Mouse (Mus musculus) forelimb bud, embryonic 11.5 days (tissue): ENCODE data around the gene Rnase13.
A peak's percentile ranks its signal among the peaks of the same experiment; 100 is the strongest.
"Not testable (repeated sequence)": the region's sequence is repeated elsewhere in the genome, so short reads cannot be mapped to it uniquely, and the experiment has no call there.

Experiments used
- DNase-seq: peaks from one replicate; pipeline ENCODE4 v3.0.0-alpha.2; 2012; ENCODE audit warnings: low read depth, low spot score

The Rnase13 gene

DNA sequence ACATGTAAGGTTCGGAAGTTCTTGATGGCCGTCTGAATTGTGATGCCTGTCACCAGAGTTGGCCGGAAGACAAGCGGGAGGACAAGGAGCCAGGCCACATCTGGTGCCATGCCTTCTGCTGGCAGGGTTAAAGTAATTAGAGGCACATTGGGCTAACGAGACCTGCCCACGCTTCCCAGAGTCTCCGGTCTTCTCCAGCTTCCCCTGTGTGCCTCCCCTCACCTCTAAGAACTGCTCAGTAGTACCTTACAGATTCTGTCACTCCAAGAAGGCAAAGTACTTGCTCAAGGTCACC lies at the start of gene Rnase13:
TSS of gene Rnase13 (minus strand) at position 203 of the 295 bp plus-strand sequence.
- DNase-seq, result no peak

DNA sequence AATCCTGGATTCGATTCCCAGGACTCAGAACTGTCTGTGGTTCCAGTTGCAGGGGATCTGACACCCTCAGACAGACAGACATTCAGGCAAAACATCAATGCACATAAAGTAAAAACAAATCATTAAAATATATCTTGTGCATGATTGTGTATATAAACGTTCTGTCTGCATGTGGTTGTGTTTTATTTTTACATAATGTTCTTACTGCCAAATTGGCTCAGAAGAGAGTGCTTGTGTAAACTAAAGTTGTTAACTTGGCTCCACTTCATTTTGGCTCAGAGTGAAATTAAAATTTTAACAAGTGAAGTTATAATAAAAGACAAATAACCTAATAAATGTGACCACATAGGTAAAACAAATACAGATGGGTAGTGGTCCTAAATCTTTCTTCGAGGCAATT lies 44.8 kb upstream of the Rnase13 start:
- no peak for DNase-seq

DNA sequence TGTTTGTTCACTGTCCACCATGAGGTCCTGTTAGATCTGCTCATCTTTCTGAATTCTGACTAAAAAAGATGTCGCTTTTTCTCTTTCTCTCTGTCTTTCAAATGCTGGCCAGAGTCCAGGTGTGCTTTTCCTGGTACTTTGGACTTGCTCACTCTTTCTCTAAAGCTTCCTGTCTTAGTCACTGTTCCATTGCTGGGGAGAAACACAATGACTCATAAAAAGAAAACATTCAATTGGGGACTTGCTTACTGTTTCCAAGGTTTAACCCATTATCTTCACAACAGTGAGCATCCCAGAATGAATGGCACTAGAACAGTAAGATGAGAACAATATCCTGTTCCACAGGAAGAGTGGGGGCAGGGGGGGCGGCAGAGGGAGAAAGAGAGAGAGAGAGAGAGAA lies 37.7 kb upstream of the Rnase13 start:
- DNase-seq, result no peak

DNA sequence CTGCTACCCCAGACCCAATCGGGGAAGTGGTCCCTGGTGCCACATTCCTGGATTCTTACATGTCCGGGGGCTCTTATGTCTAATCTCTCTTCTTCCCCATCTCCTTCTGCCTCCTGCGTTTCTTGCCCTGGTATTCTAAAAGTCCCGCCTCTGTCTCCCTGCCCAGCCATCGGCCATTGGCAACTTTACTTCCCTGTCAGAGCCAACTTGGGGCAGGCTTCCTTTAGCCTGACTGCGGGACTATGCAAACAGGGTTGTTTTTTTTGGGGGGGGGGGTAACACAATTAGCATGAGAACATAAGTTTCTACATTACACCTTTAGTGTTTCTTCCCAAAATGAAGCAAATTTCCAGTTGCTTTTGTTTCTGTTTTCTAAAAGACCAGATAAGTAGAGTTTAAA lies 20.8 kb upstream of the Rnase13 start:
- no peak for DNase-seq

DNA sequence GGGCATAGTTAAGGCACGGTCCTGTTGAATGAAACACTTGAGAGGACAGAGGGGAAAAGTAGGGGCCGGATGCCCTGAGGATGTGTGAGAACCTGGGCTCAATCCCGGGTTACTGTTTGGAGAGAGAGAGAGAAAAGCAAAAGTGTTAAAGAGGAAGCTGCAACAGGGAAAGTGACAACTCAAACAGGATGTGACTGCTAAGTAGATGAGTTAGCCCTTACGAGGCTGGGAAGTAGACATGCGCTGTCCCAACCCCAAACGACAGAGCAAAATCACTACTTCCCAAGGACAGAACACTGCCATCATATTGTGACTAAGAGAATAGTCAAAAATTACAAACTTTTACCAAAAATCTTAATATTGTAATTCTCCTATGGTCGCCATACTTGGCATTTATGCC lies 19.7 kb upstream of the Rnase13 start:
- no peak for DNase-seq

DNA sequence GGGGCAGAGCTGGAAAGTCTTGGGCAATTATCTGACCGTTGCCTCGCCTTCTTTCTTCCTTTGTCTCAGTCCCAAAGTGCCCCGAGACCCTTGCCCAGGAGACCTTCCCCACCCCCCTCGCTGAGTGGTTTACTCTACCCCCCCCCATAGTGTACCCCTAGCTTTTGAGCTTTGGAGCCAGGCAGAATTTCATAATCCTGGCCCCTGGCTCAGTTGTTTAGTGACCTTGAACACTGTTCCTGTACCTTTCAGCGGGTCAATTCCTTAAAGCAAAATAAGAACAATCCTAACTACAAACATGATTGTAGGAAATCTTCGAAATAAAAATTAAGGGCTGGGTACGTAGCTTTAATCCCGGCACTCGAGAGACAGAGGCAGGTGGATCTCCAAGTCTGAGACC lies 19.0 kb upstream of the Rnase13 start:
- no peak for DNase-seq

DNA sequence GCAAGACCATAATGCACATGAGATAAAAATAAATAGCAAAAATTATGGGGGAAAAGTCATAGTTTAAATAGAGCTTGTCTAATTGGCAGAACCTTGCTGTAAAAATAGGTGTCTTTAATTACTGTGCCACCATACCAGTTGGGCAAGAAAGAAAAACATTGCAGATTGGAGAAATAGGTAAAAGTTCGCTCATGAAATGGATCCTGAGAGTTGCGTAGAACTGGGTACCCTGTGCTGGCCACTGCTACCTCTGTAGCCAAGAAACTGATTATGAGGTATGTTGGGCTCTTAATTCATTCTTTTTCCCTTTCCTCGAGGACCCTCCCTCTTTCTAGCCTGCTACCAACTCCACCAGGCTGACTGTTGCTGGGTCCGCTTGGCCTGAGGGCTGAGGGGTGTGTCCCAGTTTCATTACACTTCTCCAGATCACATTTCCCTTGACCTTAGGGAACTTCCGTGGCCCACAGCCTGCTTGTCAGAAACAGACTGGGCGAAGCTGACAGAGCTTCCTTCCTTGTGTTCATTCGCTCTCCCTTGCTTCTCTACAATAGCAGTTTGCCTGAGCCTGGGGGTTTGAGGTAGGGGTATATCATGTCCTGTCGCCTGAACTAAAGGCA lies 18.5 kb upstream of the Rnase13 start:
- peak; percentile 31 for DNase-seq

DNA sequence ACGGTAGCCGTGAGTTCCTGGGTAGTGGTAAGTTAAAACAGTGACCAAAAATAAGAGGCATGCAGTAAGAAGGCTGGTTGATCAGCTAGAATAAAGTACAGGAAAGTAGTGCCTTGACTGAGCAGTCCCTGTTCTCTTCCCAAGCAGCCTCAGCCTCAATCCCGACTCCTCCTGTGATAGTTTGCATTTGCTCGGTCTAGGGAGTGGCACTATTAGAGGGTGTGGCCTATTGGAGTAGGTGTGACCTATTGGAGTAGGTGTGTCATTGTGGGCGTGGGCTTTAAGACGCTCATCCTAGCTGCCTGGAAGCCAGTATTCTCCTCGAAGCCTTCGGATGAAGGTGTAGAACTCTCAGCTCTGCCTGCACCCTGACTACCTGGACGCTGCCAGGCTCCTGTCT lies 16.4 kb upstream of the Rnase13 start:
- DNase-seq, result no peak

DNA sequence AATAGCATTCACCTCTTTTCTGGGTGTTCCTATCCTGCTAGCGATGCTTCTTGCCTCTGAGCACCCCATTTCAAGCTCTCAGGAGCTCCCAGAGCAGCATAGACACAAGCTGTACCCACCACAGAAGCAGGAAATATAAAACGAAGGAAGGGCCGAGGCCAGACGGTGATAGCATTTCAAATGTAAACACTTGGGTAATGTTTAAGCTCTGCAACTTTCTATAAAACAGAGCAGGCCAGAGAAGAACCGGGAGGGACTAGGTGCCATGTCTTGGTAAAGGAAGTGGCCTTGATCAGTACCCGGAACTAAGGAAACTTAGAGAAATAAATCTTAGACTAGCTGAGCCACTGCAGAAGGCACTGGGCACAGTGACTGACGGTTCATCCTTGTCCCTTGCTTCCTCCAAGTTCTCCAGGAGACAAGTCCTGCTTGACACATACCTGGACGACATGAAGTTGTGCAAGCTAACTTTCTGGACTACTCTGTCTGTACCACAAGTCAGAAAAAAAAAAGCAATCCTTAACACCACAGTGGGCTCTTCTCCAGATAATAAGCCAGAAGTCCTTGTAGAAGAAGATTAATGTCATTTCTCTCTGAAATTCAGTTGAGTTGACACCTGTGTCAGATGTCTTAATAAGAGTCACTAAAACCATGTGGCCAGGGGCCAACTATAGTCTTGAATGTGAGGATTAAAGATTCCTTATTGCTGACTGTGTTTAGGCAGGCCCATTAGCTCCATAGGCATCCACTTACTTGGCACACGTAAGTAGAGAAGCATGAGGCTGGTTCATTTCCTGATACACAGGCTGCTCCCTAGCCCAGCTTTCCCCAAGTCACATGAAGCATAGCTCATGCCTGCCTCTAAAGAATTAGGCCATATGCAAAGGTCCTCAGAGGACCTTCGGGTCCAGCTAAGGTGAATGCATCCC lies 9.8 kb upstream of the Rnase13 start:
- DNase-seq, result no peak

DNA sequence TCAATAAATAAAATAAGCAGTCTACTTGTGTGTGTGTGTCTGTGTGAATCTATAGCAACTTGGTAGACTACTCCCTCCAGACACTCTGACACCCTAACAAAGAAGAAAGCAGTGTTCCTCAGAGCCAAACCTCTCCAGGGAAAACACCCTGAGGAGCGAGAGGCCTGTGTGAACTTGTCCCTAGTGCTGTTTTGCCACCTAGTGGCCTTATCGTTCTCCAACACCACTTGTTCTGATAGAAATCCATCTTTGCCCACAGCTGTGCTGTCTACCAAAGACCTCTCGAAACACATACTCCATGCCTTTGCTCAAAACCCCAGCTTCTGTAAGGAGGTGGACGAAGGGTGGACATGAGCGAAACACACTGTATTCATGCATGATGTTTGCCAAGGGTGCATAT lies 8.3 kb upstream of the Rnase13 start:
- DNase-seq, result peak; percentile 57

DNA sequence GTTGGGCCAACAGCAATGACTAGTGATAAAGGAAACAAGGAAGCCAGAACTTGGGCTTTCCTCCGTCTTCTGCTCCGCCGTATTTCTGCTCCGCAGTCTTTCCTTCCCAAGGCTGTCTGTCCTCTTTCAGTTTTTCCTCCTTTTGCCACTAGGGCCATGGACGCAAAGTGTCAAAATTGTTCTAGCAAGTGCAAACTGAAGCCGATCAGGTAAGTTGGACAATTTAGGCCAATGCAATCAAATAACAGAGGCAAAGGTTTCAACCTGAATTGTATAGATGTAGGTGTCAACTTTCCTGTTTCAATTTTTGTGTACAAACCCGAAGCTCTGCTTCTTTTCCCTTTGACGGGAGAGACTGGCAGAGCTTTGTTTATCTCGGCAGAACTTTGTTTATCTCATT lies 7.4 kb upstream of the Rnase13 start:
- no peak for DNase-seq

DNA sequence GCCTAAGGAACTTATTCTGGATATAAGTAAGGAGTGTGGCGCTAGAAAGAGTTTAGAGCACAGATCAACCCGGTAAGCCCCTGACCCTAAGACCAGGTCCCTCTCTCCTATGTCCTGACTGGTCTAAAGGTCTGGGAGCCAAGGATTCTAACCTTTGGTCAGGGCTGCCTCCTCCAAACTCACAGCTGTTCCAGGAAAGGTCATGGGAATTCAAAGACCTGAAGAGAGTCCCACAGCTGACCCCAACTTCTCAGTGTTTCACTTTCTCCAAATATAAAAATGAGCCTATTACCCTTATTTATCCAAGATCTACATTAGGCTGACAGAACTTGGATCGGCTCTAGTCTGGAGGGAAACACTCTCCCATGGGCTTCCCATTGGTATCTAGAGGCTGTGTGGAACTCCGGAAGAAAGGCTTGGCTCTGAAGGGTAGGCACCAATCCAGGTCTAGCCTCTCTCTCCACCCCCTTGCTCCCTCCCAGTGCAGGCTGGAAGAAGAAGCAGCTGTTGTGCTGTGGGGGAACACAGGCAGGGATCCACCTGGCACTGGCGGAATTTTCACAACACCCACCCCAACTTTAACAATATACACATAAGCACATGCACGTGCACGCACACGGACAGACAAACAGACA lies 6.9 kb upstream of the Rnase13 start:
- no peak for DNase-seq

DNA sequence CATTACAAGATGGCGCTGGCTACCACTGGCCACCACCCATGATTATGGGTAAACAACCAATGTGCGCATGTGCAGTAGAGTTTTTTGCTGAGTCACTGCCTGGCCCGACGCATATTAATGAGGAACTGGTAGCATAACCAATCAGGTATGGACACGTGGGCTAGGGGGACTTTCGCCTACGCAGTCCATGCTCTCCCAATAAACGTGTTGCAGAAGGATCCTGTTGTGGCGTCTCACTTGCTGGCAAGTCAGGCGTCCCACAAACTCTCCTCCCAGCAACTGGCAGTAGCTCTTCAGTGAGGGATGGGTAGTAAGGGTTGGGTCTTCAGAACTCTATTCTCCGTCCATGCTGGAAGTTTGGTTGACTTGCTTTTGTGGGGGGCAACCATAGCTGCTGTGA lies 4.4 kb upstream of the Rnase13 start:
- not testable (repeated sequence) for DNase-seq

DNA sequence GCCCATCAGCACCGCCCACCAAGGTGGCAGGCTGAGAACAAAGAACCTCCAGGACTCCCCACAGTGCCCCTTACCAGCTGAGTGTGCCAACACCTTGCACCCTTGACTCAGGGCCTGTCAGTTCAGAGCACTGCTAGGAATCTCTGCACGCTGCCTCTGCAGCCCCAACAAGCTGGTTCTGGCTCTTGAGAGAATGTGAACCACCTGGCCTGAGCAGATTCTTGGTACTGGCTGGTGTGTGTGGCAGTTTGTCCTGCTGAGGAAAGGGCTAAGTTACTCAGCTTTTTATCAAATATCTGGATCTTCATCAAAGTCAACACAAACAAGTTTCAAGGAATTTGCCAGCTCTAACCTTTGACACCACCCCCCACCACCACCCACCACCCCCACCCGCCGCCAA lies 919 bp upstream of the Rnase13 start:
- no peak for DNase-seq

DNA sequence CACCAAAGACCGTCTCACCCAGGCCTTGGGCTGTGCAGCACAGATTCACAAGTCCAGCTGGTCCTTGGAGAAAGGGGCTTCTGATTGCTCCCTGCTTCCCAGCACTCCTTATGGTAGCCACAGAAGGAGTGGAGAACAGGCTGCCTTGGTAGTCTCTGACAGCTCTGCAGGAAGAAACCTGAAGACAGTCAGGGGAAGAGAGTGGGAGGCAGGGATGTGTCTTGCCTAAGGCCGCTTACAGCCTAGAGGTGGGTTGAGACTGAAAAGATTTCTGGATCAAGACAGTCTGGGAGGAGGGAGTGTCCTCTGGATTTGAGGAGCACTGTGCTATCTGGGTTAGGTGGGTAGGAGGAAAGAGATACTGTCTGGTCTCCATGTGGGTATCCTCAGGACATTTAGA lies 337 bp upstream of the Rnase13 start:
- no peak for DNase-seq

DNA sequence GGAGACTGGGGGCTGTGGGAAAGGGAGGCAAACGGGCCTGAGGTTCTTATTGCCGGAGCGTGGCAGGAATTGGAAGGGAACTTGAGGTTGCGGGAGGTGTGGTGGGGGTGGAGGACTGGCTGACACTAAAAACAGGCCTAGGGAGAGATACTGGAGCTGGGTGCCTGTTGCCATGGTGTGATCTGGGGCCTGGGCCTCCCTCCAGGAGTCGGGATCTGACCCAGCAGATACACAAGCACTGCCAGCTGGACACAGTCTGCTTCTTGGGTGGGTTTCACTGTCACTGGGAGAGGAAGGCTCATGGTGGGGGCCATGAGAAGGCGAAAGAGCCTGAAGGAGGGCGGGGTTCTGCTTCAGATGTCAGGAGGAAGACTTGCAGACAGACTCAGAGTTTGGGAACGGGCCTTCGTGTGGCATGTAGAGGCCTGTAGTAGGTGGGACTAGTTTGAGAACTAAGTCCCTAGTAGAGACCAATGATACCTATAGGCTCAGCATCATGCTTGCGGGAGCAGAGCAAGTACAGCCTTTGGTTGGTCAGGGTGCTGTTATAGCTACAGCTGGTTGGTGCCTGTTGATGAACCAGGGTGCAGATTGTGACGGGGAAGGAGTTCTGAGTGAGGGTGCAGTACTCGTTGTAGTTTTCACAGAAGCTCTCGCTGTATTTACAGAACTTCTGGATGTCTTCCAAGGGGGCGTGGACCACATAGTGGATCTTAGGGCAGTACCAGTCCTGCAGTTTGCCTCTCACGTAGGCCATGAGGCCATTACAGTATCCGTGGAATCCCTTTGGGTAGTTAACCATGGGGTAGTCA lies 608 bp downstream of the Rnase13 start:
- no peak for DNase-seq

DNA sequence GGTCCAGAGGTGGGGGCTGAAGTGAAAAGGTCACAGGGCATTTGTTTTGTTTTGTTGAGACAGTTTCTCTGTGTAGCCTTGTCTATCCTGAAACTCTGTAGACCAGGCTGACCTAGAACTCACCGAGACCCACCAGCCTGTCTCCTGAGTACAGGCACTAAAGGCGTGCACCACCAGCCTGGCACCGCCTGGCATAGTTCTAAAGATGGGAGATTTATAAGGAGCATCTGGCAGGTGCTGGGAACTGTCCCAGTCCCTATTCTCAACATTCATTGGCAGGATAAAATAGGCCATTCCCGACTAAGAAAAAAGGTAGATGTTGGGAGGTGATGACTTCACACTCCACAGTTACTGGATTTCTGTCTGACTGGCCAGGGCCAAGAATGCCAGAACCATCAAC lies 3.6 kb downstream of the Rnase13 start:
- no peak for DNase-seq

DNA sequence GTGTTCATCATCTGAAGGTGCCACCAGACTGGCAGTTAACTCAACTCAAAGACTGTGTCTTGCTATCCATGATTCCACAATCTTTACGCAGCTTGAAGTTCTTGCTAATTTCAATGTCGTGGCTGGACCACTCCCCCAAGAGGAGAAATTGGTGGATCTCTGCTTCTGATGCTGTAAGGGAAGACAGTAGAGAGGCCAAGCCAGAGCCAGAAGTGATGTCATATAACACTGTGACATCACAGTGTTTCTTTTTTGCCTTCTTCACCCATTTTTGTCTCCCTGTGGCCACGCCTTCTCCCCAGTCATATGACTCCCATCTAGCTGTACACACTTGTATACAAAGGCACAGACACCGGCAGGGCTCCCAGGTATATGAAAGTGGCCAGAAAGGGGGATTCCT lies 4.4 kb downstream of the Rnase13 start, which contains the start of gene Tppp2:
TSS of gene Tppp2 (plus strand) at position 301 of the 400 bp plus-strand sequence.
- no peak for DNase-seq

DNA sequence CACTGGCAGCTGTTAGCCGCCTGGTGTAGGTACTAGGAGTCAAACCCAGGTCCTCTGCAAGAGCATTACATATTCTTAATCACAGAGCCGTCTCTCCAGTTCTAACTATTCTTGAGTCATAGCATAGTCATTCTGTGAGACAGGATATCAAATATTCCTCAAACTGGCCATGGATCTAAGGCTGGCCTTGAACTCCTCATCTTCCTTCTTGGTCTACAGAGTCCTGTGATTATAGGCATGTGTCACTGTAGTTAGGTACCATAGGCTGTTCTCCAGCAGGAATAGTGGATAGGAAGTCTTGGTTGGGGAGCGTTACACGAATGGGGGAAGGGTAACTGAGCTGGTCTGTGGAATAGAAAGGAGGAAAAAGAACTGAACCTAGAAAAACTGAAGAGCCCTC lies 6.0 kb downstream of the Rnase13 start:
- no peak for DNase-seq

DNA sequence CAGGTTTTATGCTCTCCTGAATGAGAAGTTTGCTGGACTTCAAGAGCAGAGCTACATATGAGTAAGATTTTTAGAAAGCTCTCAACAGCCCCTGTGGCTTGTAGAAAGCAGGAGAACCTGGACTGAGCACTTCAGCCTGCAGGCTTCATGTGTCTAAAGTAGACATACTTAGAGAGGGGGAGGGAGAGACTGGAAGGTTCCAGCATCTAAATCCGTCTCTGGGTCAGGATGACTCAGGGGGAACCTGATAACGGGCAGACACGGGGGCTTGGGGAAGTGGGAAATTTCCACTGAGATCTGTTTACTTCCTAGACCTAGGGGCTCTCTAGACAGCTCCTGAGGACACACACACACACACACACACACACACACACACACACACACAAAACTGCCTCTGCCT lies 7.5 kb downstream of the Rnase13 start:
- DNase-seq, result no peak

DNA sequence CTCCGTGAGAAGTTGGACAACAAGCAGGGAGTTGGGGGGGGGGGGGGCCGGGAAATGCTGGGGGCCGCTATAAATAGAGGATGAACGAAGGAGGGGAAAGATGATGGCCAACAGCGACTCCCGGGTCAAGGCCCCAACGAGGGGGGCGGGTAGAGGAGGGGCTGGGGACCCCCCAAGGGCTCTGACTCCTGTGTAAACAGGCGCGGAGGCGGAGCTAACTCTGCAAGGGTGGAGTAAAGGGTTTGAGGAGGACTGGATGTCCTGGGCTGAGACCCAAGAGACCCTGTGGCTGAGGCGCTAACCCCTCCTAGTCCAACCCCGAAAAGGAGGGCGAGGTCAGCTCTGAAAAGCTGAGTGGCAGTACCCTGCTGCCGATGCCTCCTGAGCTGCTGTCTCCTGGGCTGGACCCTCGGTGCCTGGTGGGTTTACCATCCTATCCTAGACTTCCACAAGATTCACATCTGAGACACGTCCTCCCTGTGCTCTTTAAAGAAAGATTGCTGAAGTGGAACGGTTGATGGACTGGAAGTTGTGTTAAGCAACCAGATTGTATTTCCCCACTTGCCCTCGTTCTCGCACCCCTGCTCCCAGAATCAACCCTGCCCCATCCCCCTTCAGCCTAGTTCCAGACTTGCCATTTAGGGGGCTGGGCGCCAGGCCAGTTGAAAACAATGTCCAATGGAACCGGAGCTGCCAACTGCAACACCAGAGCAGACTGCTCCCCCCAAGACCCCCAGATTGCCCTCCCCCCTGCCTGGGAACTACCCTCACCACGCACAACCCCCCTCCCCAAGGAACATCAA lies 8.4 kb downstream of the Rnase13 start, which contains the start of gene Ndrg2:
TSS of gene Ndrg2 (minus strand) at position 199 of the 803 bp plus-strand sequence.
- DNase-seq, result no peak
